Mouse (Mus musculus): ENCODE measurements around the gene Atg7.

DNA sequence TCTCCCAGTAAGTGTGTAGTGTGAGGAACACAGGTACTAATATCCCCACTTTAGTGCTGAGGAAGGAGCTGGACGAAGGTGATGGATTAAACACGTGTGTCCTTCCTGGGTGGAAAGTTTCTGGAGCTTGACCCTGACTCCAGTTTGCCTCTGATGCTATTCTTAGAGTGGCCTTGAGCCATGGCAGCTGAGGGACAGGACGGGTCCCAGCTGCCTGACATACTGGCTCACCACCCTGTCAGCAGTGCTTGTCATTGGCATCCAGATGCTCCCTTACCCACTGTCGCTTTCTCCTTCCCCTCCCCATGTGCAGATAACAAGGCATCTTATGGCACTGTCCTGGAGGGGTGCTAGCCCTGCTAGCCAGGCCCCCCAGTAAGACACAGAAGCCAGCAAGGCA lies 196.0 kb downstream of the Atg7 start:
- TF ChIP-seq CTCF (conservative IDR thresholded peaks at IDR 0.05 in 1 of 2, IDR thresholded peaks at IDR 0.05 in 1 of 2; ENCODE audit: low read depth in 2 of 2, low read length in 2 of 2) = no peak
- no peak for TF ChIP-seq USF1 (IDR thresholded peaks at IDR 0.05; ENCODE audit: low read depth, low read length)
- no peak for TF ChIP-seq POLR2A (IDR thresholded peaks at IDR 0.05; ENCODE audit: low read depth, low read length)
- TF ChIP-seq MAX (IDR thresholded peaks at IDR 0.05; ENCODE audit: low read length) = no peak
